Mouse (Mus musculus): ENCODE measurements around the gene Ift122.

- TF ChIP-seq CTCF (IDR thresholded peaks at IDR 0.05; ENCODE audit: extremely low read depth, insufficient read depth, insufficient read length, insufficient replicate concordance) (no peak), POLR2A (IDR thresholded peaks at IDR 0.05; ENCODE audit: low read depth, low read length) (no peak)
Observed at GRCm38 (mm10) chr6:115863340-115863841, 10.1 kb downstream of the Ift122 start.
